Mouse (Mus musculus) myocyte (in vitro differentiated cells): ENCODE measurements at regions not wholly inside any gene's neighbourhood (a gene's known extent, or its start where the extent isn't known, plus 50 kb on each side); places are given as distances from the start of the nearest gene placed in this dataset.

Source experiments
- MAX ChIP-seq: IDR thresholded peaks from one replicate; pipeline ENCODE4 v1.6.1; 2011; ENCODE audit warnings: low read depth, mild to moderate bottlenecking, control low read depth
- POLR2A ChIP-seq: IDR thresholded peaks from one replicate; pipeline ENCODE4 v1.6.1; 2011; ENCODE audit warnings: low read depth, mild to moderate bottlenecking, control low read depth, moderate library complexity; ENCODE audit not compliant: insufficient read length
- USF1 ChIP-seq: IDR thresholded peaks from one replicate; pipeline ENCODE4 v1.6.1; 2011; ENCODE audit warnings: low read depth, mild to moderate bottlenecking, control low read depth, moderate library complexity

DNA sequence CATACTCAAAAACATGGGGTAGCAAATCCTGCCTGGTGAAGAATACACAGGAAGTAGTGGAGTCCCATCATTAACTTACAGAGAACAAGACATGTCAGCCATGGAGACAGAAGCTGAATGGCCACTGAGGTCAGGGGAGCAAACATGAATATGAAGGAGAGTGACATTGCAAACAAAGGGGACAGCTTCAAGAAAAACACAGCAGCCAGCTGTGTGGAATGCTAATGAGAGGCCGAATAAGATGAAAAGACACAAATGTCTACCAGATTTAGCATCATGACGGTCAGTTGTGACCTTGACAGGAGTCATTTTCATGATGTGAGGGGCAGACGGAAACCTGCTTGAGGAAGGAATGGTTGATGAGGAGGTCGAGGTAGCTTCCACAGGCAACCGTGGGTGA is 167.7 kb downstream of the Pou4f1 start:
- TF ChIP-seq MAX, result no peak
- TF ChIP-seq USF1, result no peak
- no peak for TF ChIP-seq POLR2A
